Mouse (Mus musculus) cerebellum, adult 18-20 months (tissue): ENCODE results near the gene Bahcc1.

Experiments used
- DNase-seq, 2 experiments: peaks; one replicate each; pipeline ENCODE4 v3.0.0; 2021

Bahcc1 gene

DNA sequence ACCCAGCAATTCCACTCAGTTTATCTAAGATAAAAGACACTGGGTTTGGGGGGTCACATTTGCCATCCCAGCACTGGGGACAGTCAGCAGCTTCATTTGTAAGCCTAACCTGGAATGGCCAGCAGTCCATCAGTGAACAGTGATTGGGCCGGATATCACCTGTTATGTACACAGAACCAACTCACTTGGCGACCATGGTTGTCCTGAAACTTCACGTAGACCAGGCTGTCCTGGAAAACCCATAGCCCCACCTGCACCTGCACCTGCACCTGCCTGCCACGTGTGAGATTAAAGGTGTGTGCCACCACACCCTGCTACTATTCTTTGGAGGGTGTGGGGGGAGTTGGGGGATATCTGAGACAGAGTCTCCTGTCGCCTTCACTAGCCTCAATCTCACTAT lies 86.6 kb downstream of the Bahcc1 start:
- DNase-seq, result no peak

DNA sequence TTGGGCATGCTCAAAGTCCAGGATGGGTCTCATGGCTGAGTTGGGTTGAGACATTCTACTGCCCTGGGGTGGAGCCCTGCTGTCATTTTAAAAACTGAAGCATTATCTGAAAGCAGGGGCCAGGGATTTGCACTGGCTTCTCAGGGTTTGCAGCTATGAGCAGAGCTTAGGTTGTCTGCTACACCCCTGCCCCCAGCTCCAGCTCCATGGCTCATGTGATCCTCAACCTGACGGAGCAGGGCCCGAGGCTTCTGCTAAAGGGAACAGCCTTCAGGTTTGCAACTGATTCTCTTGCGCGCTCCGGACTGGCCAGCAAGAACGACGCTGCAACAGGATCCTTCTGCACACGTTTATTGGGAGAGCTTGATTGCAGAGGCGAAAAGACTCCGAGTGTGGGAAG lies 87.4 kb downstream of the Bahcc1 start:
- DNase-seq, result no peak

DNA sequence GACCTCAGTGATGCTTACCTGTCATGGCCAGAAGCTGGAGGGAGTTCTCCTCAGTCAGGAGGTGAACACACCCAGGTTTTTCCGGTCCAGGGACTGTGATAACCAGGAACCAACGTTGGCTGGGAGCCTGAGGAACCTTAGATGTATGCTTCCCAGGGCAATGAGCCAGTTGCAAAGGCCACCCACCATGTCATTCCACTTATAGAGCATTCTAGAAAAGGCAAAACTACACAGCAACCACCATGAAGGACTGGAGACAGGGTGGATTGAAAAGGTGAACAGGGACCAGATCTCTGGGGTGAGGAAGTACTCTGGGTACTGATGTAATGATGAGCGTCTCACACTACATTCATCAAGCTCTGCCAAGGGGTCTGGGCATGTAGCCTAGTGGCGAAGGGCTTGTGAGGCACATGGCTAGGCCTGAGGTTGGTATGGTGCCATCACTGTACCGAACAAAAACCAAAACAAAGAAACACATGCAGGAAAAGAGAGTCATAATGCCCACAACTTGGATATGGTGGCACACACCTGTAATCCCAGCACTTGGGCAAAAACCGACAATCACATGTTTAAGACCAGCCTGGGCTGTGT lies 102.8 kb downstream of the Bahcc1 start:
- no peak for DNase-seq

DNA sequence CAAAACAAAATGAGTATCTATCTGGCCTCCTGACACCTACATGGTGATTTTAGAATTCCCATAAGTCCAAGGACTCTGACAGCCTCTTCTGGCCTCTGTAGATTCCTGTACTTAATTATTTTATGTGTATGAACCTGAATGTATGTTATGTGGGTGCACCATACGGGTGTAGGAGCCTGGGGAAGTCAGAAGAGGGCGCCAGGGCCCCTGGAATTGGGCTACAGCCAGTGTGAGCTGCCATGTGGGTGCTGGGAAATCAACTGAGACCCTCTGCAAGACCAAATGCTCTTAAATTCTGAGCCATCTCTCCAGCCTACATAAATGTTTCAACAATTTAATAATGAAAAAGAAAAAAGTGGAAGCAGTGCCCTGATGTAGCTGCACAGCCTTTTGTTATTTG lies 104.7 kb downstream of the Bahcc1 start:
- no peak for DNase-seq

DNA sequence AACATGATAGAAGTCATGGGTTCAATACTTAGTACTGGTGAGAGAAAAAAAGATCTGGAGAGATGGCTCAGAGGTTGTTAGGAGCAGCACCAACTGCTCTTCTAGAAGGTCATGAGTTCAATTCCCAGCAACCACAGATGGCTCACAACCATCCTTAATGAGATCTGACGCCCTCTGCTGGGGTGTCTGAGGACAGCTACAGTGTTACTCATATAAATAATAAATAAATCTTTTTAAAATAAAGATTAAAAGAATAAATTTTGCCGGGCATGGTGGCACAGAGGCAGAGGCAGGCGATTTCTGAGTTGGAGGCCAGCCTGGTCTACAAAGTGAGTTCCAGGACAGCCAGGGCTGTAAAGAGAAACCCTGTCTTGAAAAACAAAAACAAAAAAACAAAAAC lies 106.0 kb downstream of the Bahcc1 start:
- no peak for DNase-seq

DNA sequence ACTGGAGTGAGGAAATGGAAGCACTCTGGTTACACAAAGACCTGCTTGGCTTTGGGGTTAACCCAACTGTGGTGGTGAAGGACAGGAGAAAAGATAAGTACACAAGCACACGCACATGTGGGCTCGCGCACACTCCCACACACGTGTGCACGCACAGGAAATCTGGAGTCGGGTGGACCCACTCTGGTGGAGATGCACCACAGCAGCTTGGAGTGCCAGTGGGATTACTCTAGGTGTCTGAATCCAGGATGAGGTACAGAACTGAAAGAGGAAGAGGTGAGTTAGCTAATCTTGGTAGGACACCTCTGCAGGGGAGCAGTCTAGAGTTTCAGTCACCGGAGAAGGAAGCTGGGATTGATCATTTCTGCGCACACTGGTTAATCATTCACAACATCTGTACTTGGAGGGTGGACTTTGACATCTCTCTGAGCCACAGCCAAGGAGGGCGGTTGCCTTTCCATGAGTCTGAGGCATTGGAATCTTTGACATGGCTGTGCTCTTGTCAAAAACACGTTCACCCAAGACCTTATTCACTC lies 107.3 kb downstream of the Bahcc1 start:
- DNase-seq, result no peak

DNA sequence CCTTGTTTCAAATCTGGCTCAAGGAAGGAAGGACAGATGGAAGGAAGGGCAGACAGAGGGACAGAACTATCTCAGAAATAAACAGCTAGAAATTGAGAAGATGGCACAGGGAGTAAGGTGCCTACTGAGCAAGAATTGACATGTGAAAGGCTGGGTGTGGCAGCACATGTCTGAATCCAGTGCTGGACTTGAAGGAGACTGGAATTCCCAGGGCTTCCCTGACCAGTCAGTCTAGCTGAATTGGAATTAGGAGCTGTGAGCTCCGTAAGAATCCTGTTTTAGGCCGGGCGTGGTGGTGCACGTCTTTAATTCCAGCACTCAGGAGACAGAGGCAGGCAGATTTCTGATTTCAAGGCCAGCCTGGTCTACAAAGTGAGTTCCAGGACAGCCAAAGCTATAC lies 108.9 kb downstream of the Bahcc1 start:
- no peak for DNase-seq
